Mouse (Mus musculus) c-Kit-negative CD71-positive TER-119-positive erythroid progenitor cells, embryonic 14.5 days (primary cell): ENCODE measurements around the gene Gtf2h3.

Experiments
- DNase-seq: peaks from one replicate; pipeline ENCODE4 v3.0.0-alpha.2; 2013; ENCODE audit warnings: low read depth, low spot score

The Gtf2h3 gene

GRCm38 (mm10) chr5:124636694-124637093 is 57.8 kb downstream of the Gtf2h3 start:
- no peak for DNase-seq

GRCm38 (mm10) chr5:124637300-124637699 is 58.4 kb downstream of the Gtf2h3 start:
- DNase-seq = no peak

- DNase-seq = no peak
Measured at GRCm38 (mm10) chr5:124637836-124638235, 58.9 kb downstream of the Gtf2h3 start.
